Mouse (Mus musculus): Measurements from ENCODE around the gene Tbc1d23. TPM values are rescaled to one million over a fixed set of nuclear protein-coding genes. Genes with fewer than 3 reads are reported as not detected.

Tbc1d23 gene
- polyA plus RNA-seq, 1 experiment from 2014 or later, result 40.5 TPM

- Histone ChIP-seq H3K36me3 (ENCODE audit: control insufficient read depth, insufficient read depth, low read length) (peaks cover 7% of the 10 kb centered on the region), H3K27ac (ENCODE audit: low read length) (no peak overlapping the region), H3K4me1 (ENCODE audit: control insufficient read depth, insufficient read depth, low read length) (no peaks in the 10 kb centered on the region), H3K9ac (replicated peaks; ENCODE audit: low read depth, low read length) (no peak overlapping the region), H3K4me2 (replicated peaks; ENCODE audit: low read depth, low read length) (no peak overlapping the region), H3K4me3 (ENCODE audit: low read depth, low read length) (no peak overlapping the region), H3K27me3 (ENCODE audit: control insufficient read depth, insufficient read depth, low read length) (no peaks in the 10 kb centered on the region), H3K9me3 (ENCODE audit: control insufficient read depth, low read depth, low read length) (no peaks in the 10 kb centered on the region)
- 96% methylated on average over 5 of the region's 5 CpGs for WGBS
- ATAC-seq (ENCODE audit: insufficient number of reproducible peaks, insufficient read depth, low FRiP score, low read depth), result no peak
Measured at GRCm38 (mm10) chr16:57165157-57165556, 66.1 kb downstream of the Tbc1d23 start.

GRCm38 (mm10) chr16:57163694-57164093 lies 67.6 kb downstream of the Tbc1d23 start:
- no peak for ATAC-seq (ENCODE audit: insufficient number of reproducible peaks, insufficient read depth, low FRiP score, low read depth)
- Histone ChIP-seq H3K9ac (replicated peaks; ENCODE audit: low read depth, low read length) (no peak overlapping the region), H3K9me3 (ENCODE audit: control insufficient read depth, low read depth, low read length) (no peaks in the 10 kb centered on the region), H3K4me3 (ENCODE audit: low read depth, low read length) (no peak overlapping the region), H3K36me3 (ENCODE audit: control insufficient read depth, insufficient read depth, low read length) (peaks cover 7% of the 10 kb centered on the region), H3K4me1 (ENCODE audit: control insufficient read depth, insufficient read depth, low read length) (no peaks in the 10 kb centered on the region), H3K27ac (ENCODE audit: low read length) (no peak overlapping the region), H3K4me2 (replicated peaks; ENCODE audit: low read depth, low read length) (no peak overlapping the region), H3K27me3 (ENCODE audit: control insufficient read depth, insufficient read depth, low read length) (no peaks in the 10 kb centered on the region)
- WGBS, result 76% methylated on average over 1 of the region's 1 CpGs

GRCm38 (mm10) chr16:57162841-57163240 lies 68.5 kb downstream of the Tbc1d23 start:
- H3K4me2 ChIP-seq (replicated peaks; ENCODE audit: low read depth, low read length), result no peak overlapping the region
- H3K36me3 ChIP-seq (ENCODE audit: control insufficient read depth, insufficient read depth, low read length), result peaks cover 12% of the 10 kb centered on the region
- 93% methylated on average over 5 of the region's 5 CpGs for WGBS
- no peak for ATAC-seq (ENCODE audit: insufficient number of reproducible peaks, insufficient read depth, low FRiP score, low read depth)
- no peaks in the 10 kb centered on the region for H3K4me1 ChIP-seq (ENCODE audit: control insufficient read depth, insufficient read depth, low read length)
- H3K27me3 ChIP-seq (ENCODE audit: control insufficient read depth, insufficient read depth, low read length), result no peaks in the 10 kb centered on the region
- no peak overlapping the region for H3K4me3 ChIP-seq (ENCODE audit: low read depth, low read length)
- no peaks in the 10 kb centered on the region for H3K9me3 ChIP-seq (ENCODE audit: control insufficient read depth, low read depth, low read length)
- no peak overlapping the region for H3K27ac ChIP-seq (ENCODE audit: low read length)
- no peak overlapping the region for H3K9ac ChIP-seq (replicated peaks; ENCODE audit: low read depth, low read length)

- no peak overlapping the region for H3K4me2 ChIP-seq (replicated peaks; ENCODE audit: low read depth, low read length)
- H3K9ac ChIP-seq (replicated peaks; ENCODE audit: low read depth, low read length), result no peak overlapping the region
- H3K4me3 ChIP-seq (ENCODE audit: low read depth, low read length), result no peak overlapping the region
- H3K27me3 ChIP-seq (ENCODE audit: control insufficient read depth, insufficient read depth, low read length), result no peaks in the 10 kb centered on the region
- no peaks in the 10 kb centered on the region for H3K9me3 ChIP-seq (ENCODE audit: control insufficient read depth, low read depth, low read length)
- H3K27ac ChIP-seq (ENCODE audit: low read length), result no peak overlapping the region
- H3K4me1 ChIP-seq (ENCODE audit: control insufficient read depth, insufficient read depth, low read length), result no peaks in the 10 kb centered on the region
- 70% methylated on average over 7 of the region's 7 CpGs for WGBS
- H3K36me3 ChIP-seq (ENCODE audit: control insufficient read depth, insufficient read depth, low read length), result peaks cover 33% of the 10 kb centered on the region
- no peak for ATAC-seq (ENCODE audit: insufficient number of reproducible peaks, insufficient read depth, low FRiP score, low read depth)
Measured at GRCm38 (mm10) chr16:57159835-57160234, 71.5 kb downstream of the Tbc1d23 start.

GRCm38 (mm10) chr16:57157728-57158127 lies 73.6 kb downstream of the Tbc1d23 start:
- Histone ChIP-seq H3K27ac (ENCODE audit: low read length) (no peak overlapping the region), H3K9me3 (ENCODE audit: control insufficient read depth, low read depth, low read length) (no peaks in the 10 kb centered on the region), H3K9ac (replicated peaks; ENCODE audit: low read depth, low read length) (no peak overlapping the region), H3K36me3 (ENCODE audit: control insufficient read depth, insufficient read depth, low read length) (peaks cover 38% of the 10 kb centered on the region), H3K4me2 (replicated peaks; ENCODE audit: low read depth, low read length) (no peak overlapping the region), H3K27me3 (ENCODE audit: control insufficient read depth, insufficient read depth, low read length) (no peaks in the 10 kb centered on the region), H3K4me3 (ENCODE audit: low read depth, low read length) (no peak overlapping the region), H3K4me1 (ENCODE audit: control insufficient read depth, insufficient read depth, low read length) (no peaks in the 10 kb centered on the region)
- WGBS, result 64% methylated on average over 4 of the region's 4 CpGs
- ATAC-seq (ENCODE audit: insufficient number of reproducible peaks, insufficient read depth, low FRiP score, low read depth), result no peak

- Histone ChIP-seq H3K4me1 (ENCODE audit: control insufficient read depth, insufficient read depth, low read length) (no peaks in the 10 kb centered on the region), H3K27ac (ENCODE audit: low read length) (no peak overlapping the region), H3K27me3 (ENCODE audit: control insufficient read depth, insufficient read depth, low read length) (no peaks in the 10 kb centered on the region), H3K9me3 (ENCODE audit: control insufficient read depth, low read depth, low read length) (no peaks in the 10 kb centered on the region), H3K4me3 (ENCODE audit: low read depth, low read length) (no peak overlapping the region), H3K4me2 (replicated peaks; ENCODE audit: low read depth, low read length) (no peak overlapping the region), H3K36me3 (ENCODE audit: control insufficient read depth, insufficient read depth, low read length) (peaks cover 42% of the 10 kb centered on the region), H3K9ac (replicated peaks; ENCODE audit: low read depth, low read length) (no peak overlapping the region)
- WGBS, result 82% methylated on average over 4 of the region's 4 CpGs
- no peak for ATAC-seq (ENCODE audit: insufficient number of reproducible peaks, insufficient read depth, low FRiP score, low read depth)
Measured at GRCm38 (mm10) chr16:57157076-57157475, 74.2 kb downstream of the Tbc1d23 start.

GRCm38 (mm10) chr16:57155899-57156298 lies 75.4 kb downstream of the Tbc1d23 start:
- Histone ChIP-seq H3K4me1 (ENCODE audit: control insufficient read depth, insufficient read depth, low read length) (no peaks in the 10 kb centered on the region), H3K4me2 (replicated peaks; ENCODE audit: low read depth, low read length) (no peak overlapping the region), H3K4me3 (ENCODE audit: low read depth, low read length) (no peak overlapping the region), H3K27ac (ENCODE audit: low read length) (no peak overlapping the region), H3K36me3 (ENCODE audit: control insufficient read depth, insufficient read depth, low read length) (peaks cover 40% of the 10 kb centered on the region), H3K27me3 (ENCODE audit: control insufficient read depth, insufficient read depth, low read length) (no peaks in the 10 kb centered on the region), H3K9ac (replicated peaks; ENCODE audit: low read depth, low read length) (no peak overlapping the region), H3K9me3 (ENCODE audit: control insufficient read depth, low read depth, low read length) (no peaks in the 10 kb centered on the region)
- no peak for ATAC-seq (ENCODE audit: insufficient number of reproducible peaks, insufficient read depth, low FRiP score, low read depth)

GRCm38 (mm10) chr16:57151437-57151836 lies 79.9 kb downstream of the Tbc1d23 start:
- no peak overlapping the region for H3K27ac ChIP-seq (ENCODE audit: low read length)
- no peak overlapping the region for H3K9ac ChIP-seq (replicated peaks; ENCODE audit: low read depth, low read length)
- no peaks in the 10 kb centered on the region for H3K9me3 ChIP-seq (ENCODE audit: control insufficient read depth, low read depth, low read length)
- no peaks in the 10 kb centered on the region for H3K27me3 ChIP-seq (ENCODE audit: control insufficient read depth, insufficient read depth, low read length)
- H3K4me2 ChIP-seq (replicated peaks; ENCODE audit: low read depth, low read length), result no peak overlapping the region
- 89% methylated on average over 4 of the region's 4 CpGs for WGBS
- peaks cover 47% of the 10 kb centered on the region for H3K36me3 ChIP-seq (ENCODE audit: control insufficient read depth, insufficient read depth, low read length)
- no peak overlapping the region for H3K4me3 ChIP-seq (ENCODE audit: low read depth, low read length)
- no peaks in the 10 kb centered on the region for H3K4me1 ChIP-seq (ENCODE audit: control insufficient read depth, insufficient read depth, low read length)
- no peak for ATAC-seq (ENCODE audit: insufficient number of reproducible peaks, insufficient read depth, low FRiP score, low read depth)

GRCm38 (mm10) chr16:57144741-57145140 lies 86.6 kb downstream of the Tbc1d23 start:
- no peak overlapping the region for H3K4me2 ChIP-seq (replicated peaks; ENCODE audit: low read depth, low read length)
- peaks cover 46% of the 10 kb centered on the region for H3K36me3 ChIP-seq (ENCODE audit: control insufficient read depth, insufficient read depth, low read length)
- no peak for ATAC-seq (ENCODE audit: insufficient number of reproducible peaks, insufficient read depth, low FRiP score, low read depth)
- no peaks in the 10 kb centered on the region for H3K9me3 ChIP-seq (ENCODE audit: control insufficient read depth, low read depth, low read length)
- H3K27ac ChIP-seq (ENCODE audit: low read length), result no peak overlapping the region
- 94% methylated on average over 5 of the region's 5 CpGs for WGBS
- no peak overlapping the region for H3K4me3 ChIP-seq (ENCODE audit: low read depth, low read length)
- no peaks in the 10 kb centered on the region for H3K27me3 ChIP-seq (ENCODE audit: control insufficient read depth, insufficient read depth, low read length)
- no peak overlapping the region for H3K9ac ChIP-seq (replicated peaks; ENCODE audit: low read depth, low read length)
- no peaks in the 10 kb centered on the region for H3K4me1 ChIP-seq (ENCODE audit: control insufficient read depth, insufficient read depth, low read length)
